Mouse (Mus musculus): Measurements from ENCODE around the gene Gsk3a. TPM values are rescaled to one million over a fixed set of nuclear protein-coding genes. Genes with fewer than 3 reads are reported as not detected.

Gsk3a gene
- polyA plus RNA-seq (2012; fragmentation: generic; extraction: Trizol) = 10 to 100 TPM; 64.5 to 68.5 TPM

DNA sequence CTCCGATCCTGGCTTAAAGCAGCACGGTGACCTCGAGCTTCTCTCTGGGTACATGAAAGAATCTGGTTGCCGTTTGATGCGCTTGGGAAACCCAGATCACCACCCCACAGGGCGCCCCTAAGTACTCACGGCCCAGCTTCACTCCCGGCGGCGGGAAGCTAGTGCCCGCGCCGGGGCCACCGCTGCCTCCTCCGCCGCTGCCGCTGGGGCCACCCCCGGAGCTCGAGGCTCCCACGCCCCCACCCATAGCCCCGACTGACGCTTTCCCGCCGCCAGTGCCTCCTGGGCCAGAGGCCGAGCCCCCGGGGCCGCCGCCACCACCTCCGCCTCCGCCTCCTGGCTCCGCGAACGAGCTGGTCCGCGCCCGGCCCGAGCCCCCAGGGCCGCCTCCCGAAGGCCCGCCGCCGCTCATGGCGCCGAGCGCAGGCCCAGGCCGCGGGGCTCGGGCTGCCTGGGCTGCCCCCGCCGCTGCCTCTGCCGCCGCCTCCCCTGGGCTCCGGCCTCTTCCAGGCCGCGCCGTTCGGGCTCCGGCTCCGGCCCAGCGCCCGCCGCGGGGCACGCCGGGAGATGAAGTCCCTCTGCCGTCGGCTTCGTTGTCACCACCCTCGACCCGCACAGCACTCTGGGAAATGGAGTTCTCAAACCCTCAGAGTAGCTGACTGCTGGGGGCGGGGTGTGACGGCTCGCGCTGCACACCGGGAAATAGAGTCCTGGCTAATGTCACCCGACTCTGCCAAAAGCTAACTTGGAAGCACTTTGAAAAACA, at the start of gene Gsk3a:
Gene Gsk3a (minus strand): TSS at position 603 of the 766 bp plus-strand sequence.

DNA sequence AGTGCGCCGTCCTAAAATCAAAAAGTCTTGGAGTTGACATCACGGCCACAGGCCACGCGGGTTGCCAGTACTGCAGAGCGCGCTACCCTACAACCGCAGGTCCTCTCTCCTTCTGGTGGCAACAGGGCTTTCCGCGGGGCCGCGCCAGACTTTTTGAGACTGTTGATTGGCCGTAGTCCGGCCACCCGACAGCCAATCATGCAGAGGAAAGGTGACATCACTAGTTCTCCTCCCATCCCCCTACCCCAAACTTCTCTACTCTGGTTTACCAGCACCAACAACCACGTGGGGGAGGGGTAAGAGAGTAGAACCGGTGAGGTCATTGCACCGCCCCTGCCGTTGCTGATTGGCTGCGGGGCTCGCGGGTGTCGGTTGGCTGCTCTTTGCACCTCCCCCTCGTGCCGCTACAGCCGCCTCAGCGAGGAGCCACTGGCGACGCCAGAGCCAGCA, 29.7 kb upstream of the Gsk3a start, which contains the start of gene Cic:
Gene Cic (plus strand): TSS at position 404 of the 450 bp plus-strand sequence.

DNA sequence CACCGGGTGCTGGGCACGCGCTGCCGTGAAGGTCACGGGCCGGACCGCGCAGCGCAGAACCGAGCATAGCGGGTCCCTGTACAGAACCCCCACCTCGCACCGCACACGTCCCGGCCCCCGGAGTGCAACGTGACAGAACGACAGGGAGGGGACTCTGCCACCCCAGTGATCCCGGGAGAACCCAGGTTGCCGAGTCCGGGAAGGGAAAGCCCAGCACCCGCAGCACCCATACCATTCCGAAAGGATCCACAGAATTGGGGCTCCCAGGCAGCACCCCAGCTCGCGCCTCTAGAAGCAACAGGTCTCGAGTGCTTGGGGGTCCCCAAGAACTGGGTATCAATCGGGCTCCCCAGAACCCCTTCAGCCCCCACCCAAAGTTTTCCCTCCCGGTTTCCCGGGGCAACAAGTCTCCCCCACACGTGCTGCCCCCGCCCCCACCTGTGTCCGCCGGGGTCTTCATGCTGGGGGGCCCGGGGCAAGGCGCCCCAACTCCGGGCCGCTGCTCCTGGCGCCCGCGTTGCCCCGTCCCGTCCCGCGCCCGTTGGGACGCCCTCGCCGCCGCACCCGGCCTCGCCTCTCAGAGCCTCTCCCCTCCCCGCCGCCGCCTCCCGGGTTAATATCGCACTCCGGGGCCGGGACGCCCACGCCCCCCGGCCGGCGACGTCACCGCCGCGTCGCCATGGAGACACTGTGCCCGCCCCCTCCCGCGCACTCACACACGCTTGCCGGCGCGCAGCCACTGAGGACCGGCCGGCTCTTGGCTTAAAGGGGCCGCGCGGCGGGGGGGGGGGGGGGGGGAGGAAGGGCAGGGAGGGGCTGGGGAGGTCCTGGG, 12.7 kb upstream of the Gsk3a start, which contains the start of gene Erf:
Gene Erf (minus strand): TSS at position 621 of the 832 bp plus-strand sequence.

DNA sequence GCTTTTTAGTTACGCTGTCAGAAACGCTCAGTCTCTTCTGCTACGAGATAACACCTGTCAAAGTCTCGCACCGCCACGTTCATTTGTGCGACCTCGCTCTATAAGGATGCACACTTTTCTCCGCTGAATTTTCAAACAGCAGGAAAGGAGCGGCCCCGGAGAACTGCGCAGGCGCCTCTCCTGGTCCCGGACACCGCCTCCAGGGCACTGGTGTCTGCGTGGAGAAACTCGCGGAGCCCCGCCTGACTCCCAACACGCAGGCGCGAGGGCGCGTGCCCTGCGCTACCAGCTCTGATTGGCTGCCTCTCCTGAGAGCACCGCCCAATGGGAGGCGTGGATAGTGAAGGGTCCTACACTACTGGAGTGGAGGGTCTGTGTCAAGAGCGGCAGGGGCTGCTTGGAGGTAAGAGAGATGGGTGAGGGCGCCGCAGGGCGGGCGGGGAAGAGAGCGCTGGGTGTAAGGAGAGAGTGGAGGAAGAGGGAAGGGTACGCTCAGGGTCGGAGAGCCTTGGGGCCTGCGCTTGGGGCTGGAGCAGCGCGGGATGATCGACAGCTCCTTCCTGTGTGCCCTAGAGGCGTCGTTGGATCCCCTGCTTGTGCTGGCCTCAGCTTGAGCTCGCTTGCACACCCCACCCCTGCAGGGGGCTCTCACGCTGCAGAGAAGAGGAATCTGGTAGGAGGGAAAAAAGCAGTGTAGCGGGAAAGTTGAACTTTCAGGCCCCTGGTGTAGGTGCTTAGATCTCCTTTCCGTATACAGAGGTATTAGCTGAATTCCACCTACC, 16.4 kb downstream of the Gsk3a start, which contains the start of gene Zfp526:
Gene Zfp526 (plus strand): TSS at position 324 of the 782 bp plus-strand sequence.

DNA sequence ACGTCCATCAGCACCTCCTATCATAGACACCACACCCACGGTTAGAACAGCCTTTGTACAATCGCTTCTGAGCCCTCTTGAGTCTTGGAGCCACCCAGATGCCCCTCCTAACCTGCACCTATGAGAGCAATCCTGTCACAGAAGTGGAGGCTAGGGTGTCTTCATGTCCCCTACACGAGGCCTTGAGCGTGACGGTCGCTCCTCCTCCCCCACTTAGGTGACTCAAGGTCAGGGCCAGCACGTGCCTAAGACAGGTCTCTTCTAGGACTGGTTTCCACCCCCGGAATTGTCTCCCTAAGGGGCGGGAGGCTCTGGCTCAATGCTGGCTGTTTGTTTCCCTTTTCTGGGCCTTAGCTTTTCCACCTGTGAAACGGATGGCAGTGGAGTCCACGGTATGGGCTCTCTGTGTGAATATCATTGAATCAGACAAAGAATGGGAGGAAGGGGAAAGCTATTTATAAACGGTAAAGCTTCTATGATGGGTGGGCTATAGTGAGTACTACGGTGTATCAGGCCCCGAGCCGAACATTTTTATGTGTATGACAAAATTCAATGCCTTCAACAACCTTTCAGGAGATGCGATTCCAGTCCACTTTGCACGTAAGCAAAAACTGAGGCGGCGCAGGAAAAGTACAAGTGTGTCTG, 17.1 kb downstream of the Gsk3a start, which contains the start of gene Dedd2:
Gene Dedd2 (minus strand): TSS at position 159 of the 645 bp plus-strand sequence.

DNA sequence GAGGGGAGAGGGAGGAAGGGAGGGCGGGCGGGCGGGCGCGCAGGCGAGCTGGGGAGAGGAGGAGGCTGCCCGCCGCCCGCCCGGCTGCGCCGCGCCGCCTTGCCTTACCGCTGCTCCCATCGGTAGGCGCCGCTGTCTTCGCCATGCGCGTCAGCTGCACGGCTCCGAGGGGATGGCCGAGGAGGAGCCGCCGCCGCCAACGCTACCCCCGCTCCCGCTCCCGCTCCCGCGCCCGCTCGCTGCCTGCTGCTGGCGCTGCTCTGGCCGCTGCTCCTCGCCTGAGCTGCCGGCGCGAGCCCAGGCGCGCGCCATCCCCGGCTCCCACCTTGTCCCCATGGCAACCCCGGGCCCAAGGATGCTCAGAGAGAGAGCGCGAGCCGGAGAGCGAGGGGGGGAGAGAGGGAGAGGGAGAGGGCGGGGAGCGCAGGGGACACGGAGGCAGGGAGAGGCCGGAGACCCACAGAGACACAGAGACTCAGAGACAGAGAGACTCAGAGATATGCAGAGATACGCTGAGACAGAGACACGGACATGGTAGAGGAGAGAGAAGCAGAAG, 58.0 kb downstream of the Gsk3a start, which contains the start of gene Pou2f2:
Gene Pou2f2 (minus strand): TSS at position 121 of the 556 bp plus-strand sequence.

Other genes with a start within 250 kb of the Gsk3a start
- gene Atp1a3, start 231.9 kb downstream of the Gsk3a start, polyA plus RNA-seq (2012; fragmentation: generic; extraction: Trizol) = under 1 TPM; 0.05 to 0.30 TPM
- gene Grik5, start 165.5 kb downstream of the Gsk3a start, polyA plus RNA-seq (2012; fragmentation: generic; extraction: Trizol) = 1 to 10 TPM in 1 of 2 experiments, under 1 TPM in 1; 0.13 to 2.8 TPM
- 10 to 100 TPM in 1 of 2 experiments, 1 to 10 TPM in 1; 8.7 to 17.3 TPM for gene Zfp574, start 165.3 kb downstream of the Gsk3a start, polyA plus RNA-seq (2012; fragmentation: generic; extraction: Trizol)
- under 1 TPM; under 0.01 to 0.04 TPM for gene Pou2f2, start 58.1 kb downstream of the Gsk3a start, polyA plus RNA-seq (2012; fragmentation: generic; extraction: Trizol)
- 1 to 10 TPM; 4.6 to 8.1 TPM for gene Dedd2, start 17.2 kb downstream of the Gsk3a start, polyA plus RNA-seq (2012; fragmentation: generic; extraction: Trizol)
- 1 to 10 TPM; 2.5 to 6.9 TPM for gene Zfp526, start 16.4 kb downstream of the Gsk3a start, polyA plus RNA-seq (2012; fragmentation: generic; extraction: Trizol)
- gene Erf, start 12.9 kb upstream of the Gsk3a start, polyA plus RNA-seq (2012; fragmentation: generic; extraction: Trizol) = 10 to 100 TPM; 37.1 to 40.3 TPM
- 100 to 1,000 TPM; 105 to 123 TPM for gene Cic, start 29.9 kb upstream of the Gsk3a start, polyA plus RNA-seq (2012; fragmentation: generic; extraction: Trizol)
- gene Pafah1b3, start 60.1 kb upstream of the Gsk3a start, polyA plus RNA-seq (2012; fragmentation: generic; extraction: Trizol) = 100 to 1,000 TPM; 137 to 139 TPM
- under 1 TPM; 0.02 to 0.17 TPM for gene Prr19, start 63.6 kb upstream of the Gsk3a start, polyA plus RNA-seq (2012; fragmentation: generic; extraction: Trizol)
- gene Tmem145, start 68.3 kb upstream of the Gsk3a start, polyA plus RNA-seq (2012; fragmentation: generic; extraction: Trizol) = not detected
- 10 to 100 TPM; 17.7 to 66.3 TPM for gene Megf8, start 79.3 kb upstream of the Gsk3a start, polyA plus RNA-seq (2012; fragmentation: generic; extraction: Trizol)
- gene Cnfn, start 131.9 kb upstream of the Gsk3a start, polyA plus RNA-seq (2012; fragmentation: generic; extraction: Trizol) = under 1 TPM; 0.15 to 0.51 TPM
- 10 to 100 TPM in 1 of 2 experiments, 1 to 10 TPM in 1; 4.6 to 19.9 TPM for gene Lipe, start 160.9 kb upstream of the Gsk3a start, polyA plus RNA-seq (2012; fragmentation: generic; extraction: Trizol)
- gene Cxcl17, start 175.0 kb upstream of the Gsk3a start, polyA plus RNA-seq (2012; fragmentation: generic; extraction: Trizol) = under 1 TPM; 0.07 to 0.45 TPM
- under 1 TPM; 0.08 to 0.61 TPM for gene Ceacam1, start 239.8 kb upstream of the Gsk3a start, polyA plus RNA-seq (2012; fragmentation: generic; extraction: Trizol)